Mouse (Mus musculus): ENCODE measurements at regions not wholly inside any gene's neighbourhood (a gene's known extent, or its start where the extent isn't known, plus 50 kb on each side); places are given as distances from the start of the nearest gene placed in this dataset.

GRCm38 (mm10) chr13:97487746-97488473, 247.0 kb downstream of the Enc1 start:
- no peak for TF ChIP-seq CTCF (IDR thresholded peaks at IDR 0.05; ENCODE audit: extremely low read depth, insufficient read depth, insufficient read length, insufficient replicate concordance)
- no peak for TF ChIP-seq POLR2A (IDR thresholded peaks at IDR 0.05; ENCODE audit: low read depth, low read length)
